Mouse (Mus musculus) forebrain, embryonic 11.5 days (tissue): ENCODE measurements around the gene Apln. TPM values are rescaled to one million over a fixed set of nuclear protein-coding genes. Genes with fewer than 3 reads are reported as not detected.

Source experiments
- ATAC-seq: fragments of 200-750 bp; cut with Nextera tagmentation; replicated peaks from 2 replicates; pipeline ENCODE4 v1.8.0; 2017; ENCODE audit warnings: moderate TSS enrichment; ENCODE audit not compliant: low FRiP score
- DNase-seq: peaks from one replicate; pipeline ENCODE4 v3.0.0-alpha.2; 2017; ENCODE audit warnings: low spot score
- H3K27ac ChIP-seq: fragments of 300-500 bp; sonication (generic); 2 replicates; pipeline ENCODE4 v1.5.1; 2014; ENCODE audit warnings: low read depth, low read length
- H3K27me3 ChIP-seq: fragments of 300-500 bp; sonication (generic); 2 replicates; pipeline ENCODE4 v1.6.1; 2014; ENCODE audit warnings: mild to moderate bottlenecking, low read length, mixed read lengths; ENCODE audit not compliant: control insufficient read depth, insufficient read depth
- H3K36me3 ChIP-seq: fragments of 300-500 bp; sonication (generic); 2 replicates; pipeline ENCODE4 v1.6.1; 2014; ENCODE audit warnings: mild to moderate bottlenecking, low read length, moderate library complexity, mixed read lengths; ENCODE audit not compliant: control insufficient read depth, insufficient read depth
- H3K4me1 ChIP-seq: fragments of 300-500 bp; sonication (generic); replicated peaks from 2 replicates; pipeline ENCODE4 v1.6.1; 2014; ENCODE audit warnings: low read length, mixed read lengths; ENCODE audit not compliant: control insufficient read depth, insufficient read depth
- H3K4me2 ChIP-seq: fragments of 300-500 bp; sonication (generic); 2 replicates; pipeline ENCODE4 v1.6.1; 2014; ENCODE audit warnings: low read depth, mild to moderate bottlenecking, low read length, moderate library complexity, mixed read lengths; ENCODE audit not compliant: severe bottlenecking
- H3K4me3 ChIP-seq: fragments of 300-500 bp; sonication (generic); 2 replicates; pipeline ENCODE4 v1.5.1; 2014; ENCODE audit warnings: low read depth, low read length
- H3K9ac ChIP-seq: fragments of 300-500 bp; sonication (generic); 2 replicates; pipeline ENCODE4 v1.6.1; 2014; ENCODE audit warnings: low read length
- H3K9me3 ChIP-seq: fragments of 300-500 bp; sonication (generic); 2 replicates; pipeline ENCODE4 v1.6.1; 2016; ENCODE audit warnings: low read length, mixed read lengths; ENCODE audit not compliant: control insufficient read depth
- WGBS: fragments of 180-500 bp; shearing (Covaris S2); extraction: QIAGEN DNeasy Blood & Tissue Kit; methylation state at CpG from one replicate; pipeline ENCODE4 v1.1.7; 2014; 5-methylcytosine and 5-hydroxymethylcytosine counted together
- polyA plus RNA-seq: library from polyadenylated mRNA; unstranded; fragments of >200 nt; fragmentation: Nextera tagmentation; extraction: Ambion mirVana; gene quantifications from 2 replicates; pipeline ENCODE4 v1.2.1, GENCODE M21; 2014

Apln gene
- polyA plus RNA-seq, 1 experiment from 2014 or later, result 3.8 TPM

- 84% methylated on average over 7 of the region's 7 CpGs for WGBS
- no peaks in the 10 kb centered on the region for H3K4me1 ChIP-seq
- ATAC-seq, result no peak
Observed at GRCm38 (mm10) chrX:48001151-48001550, 33.5 kb downstream of the Apln start.

GRCm38 (mm10) chrX:47998412-47998811, 36.2 kb downstream of the Apln start:
- no peak overlapping the region for H3K4me3 ChIP-seq
- no peak overlapping the region for H3K27ac ChIP-seq
- H3K4me2 ChIP-seq, result no peak overlapping the region
- DNase-seq, result no peak
- no peaks in the 10 kb centered on the region for H3K9me3 ChIP-seq
- H3K4me1 ChIP-seq, result no peaks in the 10 kb centered on the region
- H3K27me3 ChIP-seq, result no peaks in the 10 kb centered on the region
- H3K9ac ChIP-seq, result no peak overlapping the region
- WGBS, result 89% methylated on average over 8 of the region's 8 CpGs
- no peak for ATAC-seq
- no peaks in the 10 kb centered on the region for H3K36me3 ChIP-seq

More at GRCm38 (mm10) chrX:48001151-48001550, 33.5 kb downstream of the Apln start:
- no peak overlapping the region for H3K4me2 ChIP-seq
- H3K9me3 ChIP-seq, result no peaks in the 10 kb centered on the region
- H3K27me3 ChIP-seq, result no peaks in the 10 kb centered on the region
- no peaks in the 10 kb centered on the region for H3K36me3 ChIP-seq
- no peak overlapping the region for H3K4me3 ChIP-seq
- H3K27ac ChIP-seq, result no peak overlapping the region
- no peak overlapping the region for H3K9ac ChIP-seq
- DNase-seq, result no peak

- ATAC-seq (0 out of 2 replicates have a peak, but pooled peaks have one; percentile 44), DNase-seq (peak; percentile 83)
- H3K4me2 ChIP-seq, result no peak overlapping the region
- WGBS, result 16% methylated on average over 8 of the region's 8 CpGs
- no peaks in the 10 kb centered on the region for H3K9me3 ChIP-seq
- no peak overlapping the region for H3K27ac ChIP-seq
- H3K4me3 ChIP-seq, result no peak overlapping the region
- no peak overlapping the region for H3K9ac ChIP-seq
- H3K36me3 ChIP-seq, result no peaks in the 10 kb centered on the region
- no peaks in the 10 kb centered on the region for H3K4me1 ChIP-seq
- no peaks in the 10 kb centered on the region for H3K27me3 ChIP-seq
Observed at GRCm38 (mm10) chrX:47992606-47993005, 42.0 kb downstream of the Apln start.

- no peaks in the 10 kb centered on the region for H3K9me3 ChIP-seq
- no peak overlapping the region for H3K27ac ChIP-seq
- H3K4me3 ChIP-seq, result no peak overlapping the region
- no peaks in the 10 kb centered on the region for H3K4me1 ChIP-seq
- ATAC-seq (no peak), DNase-seq (no peak)
- no peak overlapping the region for H3K9ac ChIP-seq
- H3K4me2 ChIP-seq, result no peak overlapping the region
- no peaks in the 10 kb centered on the region for H3K36me3 ChIP-seq
- H3K27me3 ChIP-seq, result no peaks in the 10 kb centered on the region
- 76% methylated on average over 8 of the region's 8 CpGs for WGBS
Observed at GRCm38 (mm10) chrX:47988024-47988423, 46.6 kb downstream of the Apln start.

- Histone ChIP-seq H3K27ac (no peak overlapping the region), H3K9me3 (no peaks in the 10 kb centered on the region), H3K36me3 (no peaks in the 10 kb centered on the region), H3K27me3 (no peaks in the 10 kb centered on the region), H3K4me2 (peak overlapping the region; percentile 27; the same call in 1 of the 2 replicates), H3K4me3 (no peak overlapping the region), H3K4me1 (no peaks in the 10 kb centered on the region), H3K9ac (no peak overlapping the region; the same call in 1 of the 2 replicates)
- DNase-seq (peak; percentile 75), ATAC-seq (no peak)
- 22% methylated on average over 19 of the region's 19 CpGs for WGBS
Observed at GRCm38 (mm10) chrX:47985000-47985619, 49.5 kb downstream of the Apln start.

GRCm38 (mm10) chrX:47977078-47977477, 57.6 kb downstream of the Apln start:
- DNase-seq (no peak), ATAC-seq (no peak)
- Histone ChIP-seq H3K4me3 (no peak overlapping the region), H3K4me2 (no peak overlapping the region), H3K27ac (no peak overlapping the region), H3K9me3 (no peaks in the 10 kb centered on the region), H3K36me3 (no peaks in the 10 kb centered on the region), H3K27me3 (no peaks in the 10 kb centered on the region), H3K9ac (no peak overlapping the region), H3K4me1 (no peaks in the 10 kb centered on the region)
- WGBS, result 89% methylated on average over 5 of the region's 5 CpGs

GRCm38 (mm10) chrX:47976551-47976950, 58.1 kb downstream of the Apln start:
- Histone ChIP-seq H3K9ac (no peak overlapping the region), H3K27me3 (no peaks in the 10 kb centered on the region), H3K9me3 (no peaks in the 10 kb centered on the region), H3K4me2 (no peak overlapping the region), H3K27ac (no peak overlapping the region), H3K36me3 (no peaks in the 10 kb centered on the region), H3K4me3 (no peak overlapping the region), H3K4me1 (no peaks in the 10 kb centered on the region)
- ATAC-seq (no peak), DNase-seq (no peak)
- 71% methylated on average over 4 of the region's 4 CpGs for WGBS

Other genes starting within 250 kb of the Apln start
- 23.3 and 26.3 TPM in 2 replicates for gene Smarca1, start 141.9 kb downstream of the Apln start, polyA plus RNA-seq
- gene Ocrl, start 122.5 kb downstream of the Apln start, polyA plus RNA-seq, result 23.5 and 26.0 TPM in 2 replicates
- 1.5 and 2.2 TPM in 2 replicates for gene Xpnpep2, start 73.9 kb upstream of the Apln start, polyA plus RNA-seq
- 0.67 and 0.80 TPM in 2 replicates for gene Sash3, start 111.6 kb upstream of the Apln start, polyA plus RNA-seq
- 4.0 and 4.2 TPM in 2 replicates for gene Zdhhc9, start 174.0 kb upstream of the Apln start, polyA plus RNA-seq
- gene Utp14a, start 222.0 kb upstream of the Apln start, polyA plus RNA-seq, result 25.7 and 25.9 TPM in 2 replicates